In genomic region chr6:31218880-31219279, GRCm38 (mm10) we compare ENCODE assay signal across 8 mouse cellular contexts.
DNase-seq lines count a peak whose midpoint lies in the region; ATAC-seq lines count a peak whose summit lies in the region.

No protein-coding gene starts in this region.

- no peak for DNase-seq in heart, postnatal 4 days
- peak; percentile 51 for DNase-seq in T-cell, adult 2 months (ENCODE audit: low spot score)
- DNase-seq in hindbrain, embryonic 14.5 days (ENCODE audit: low spot score) = peak; percentile 33
- no peak for DNase-seq in cerebellum, adult 8-10 months
- no peak for DNase-seq in adrenal gland, postnatal 14 days

- peak overlapping the region; percentile 100 for H3K4me2 ChIP-seq in heart, embryonic 11.5 days
- H3K4me2 ChIP-seq in hindbrain, embryonic 14.5 days (replicated peaks) = peak overlapping the region; percentile 100
- H3K4me2 ChIP-seq in midbrain, embryonic 15.5 days = peak overlapping the region; percentile 100

- ATAC-seq in heart, embryonic 11.5 days (replicated peaks; ENCODE audit: insufficient number of reproducible peaks, low FRiP score, low TSS enrichment) = no peak
- no peak for ATAC-seq in hindbrain, embryonic 14.5 days (ENCODE audit: low FRiP score)
- no peak for ATAC-seq in midbrain, embryonic 15.5 days (replicated peaks)
- no peak for ATAC-seq in monocyte, adult 5-6 weeks (replicated peaks; ENCODE audit: insufficient number of reproducible peaks, low FRiP score, low TSS enrichment, poor library complexity, severe bottlenecking)

- H3K27me3 ChIP-seq in heart, embryonic 11.5 days (ENCODE audit: control insufficient read depth, insufficient read depth, low read length) = peaks cover 50% of the 10 kb centered on the region
- H3K27me3 ChIP-seq in hindbrain, embryonic 14.5 days (ENCODE audit: control insufficient read depth, insufficient read depth, low read length) = peaks cover 46% of the 10 kb centered on the region
- peaks cover 24% of the 10 kb centered on the region for H3K27me3 ChIP-seq in midbrain, embryonic 15.5 days (replicated peaks)

- H3K9me3 ChIP-seq in heart, embryonic 11.5 days (replicated peaks; ENCODE audit: control insufficient read depth, low read length) = no peaks in the 10 kb centered on the region
- no peaks in the 10 kb centered on the region for H3K9me3 ChIP-seq in hindbrain, embryonic 14.5 days (ENCODE audit: control insufficient read depth, low read length)
- no peaks in the 10 kb centered on the region for H3K9me3 ChIP-seq in midbrain, embryonic 15.5 days

- 42% methylated on average over 8 of the region's 8 CpGs for WGBS in heart, embryonic 11.5 days (ENCODE audit: insufficient replicate concordance)
- WGBS in hindbrain, embryonic 14.5 days = 28% methylated on average over 8 of the region's 8 CpGs
- 32% methylated on average over 8 of the region's 8 CpGs for WGBS in midbrain, embryonic 15.5 days

- H3K9ac ChIP-seq in heart, embryonic 11.5 days (ENCODE audit: low read depth, low read length) = no peak overlapping the region
- H3K9ac ChIP-seq in hindbrain, embryonic 14.5 days = no peak overlapping the region
- H3K9ac ChIP-seq in midbrain, embryonic 15.5 days = peak overlapping the region; percentile 49; the same call in 1 of the 2 replicates

- peak overlapping the region; percentile 78 for H3K4me3 ChIP-seq in heart, embryonic 11.5 days (ENCODE audit: low read depth, low read length)
- H3K4me3 ChIP-seq in hindbrain, embryonic 14.5 days (replicated peaks; ENCODE audit: low read length) = peak overlapping the region; percentile 81
- H3K4me3 ChIP-seq in midbrain, embryonic 15.5 days = peak overlapping the region; percentile 60

- H3K36me3 ChIP-seq in heart, embryonic 11.5 days (ENCODE audit: control insufficient read depth, insufficient read depth, low read length) = no peaks in the 10 kb centered on the region
- no peaks in the 10 kb centered on the region for H3K36me3 ChIP-seq in hindbrain, embryonic 14.5 days (replicated peaks; ENCODE audit: control insufficient read depth, insufficient read depth)
- H3K36me3 ChIP-seq in midbrain, embryonic 15.5 days (replicated peaks) = no peaks in the 10 kb centered on the region

- peaks cover 13% of the 10 kb centered on the region; the same call in 1 of the 2 replicates for H3K4me1 ChIP-seq in heart, embryonic 11.5 days (ENCODE audit: control insufficient read depth, insufficient read depth, low read length)
- H3K4me1 ChIP-seq in hindbrain, embryonic 14.5 days (replicated peaks; ENCODE audit: control insufficient read depth, insufficient read depth, low read length) = peaks cover 35% of the 10 kb centered on the region
- H3K4me1 ChIP-seq in midbrain, embryonic 15.5 days = peaks cover 45% of the 10 kb centered on the region

- H3K27ac ChIP-seq in heart, embryonic 11.5 days (ENCODE audit: low read depth, low read length) = no peak overlapping the region
- no peak overlapping the region for H3K27ac ChIP-seq in hindbrain, embryonic 14.5 days
- H3K27ac ChIP-seq in midbrain, embryonic 15.5 days = no peak overlapping the region

Comparison
In these comparisons a context has a peak if more than half of its experiments do, and no peak if none do; other contexts are left out.
1. DNase-seq: peak in T-cell, adult 2 months (single experiment) and hindbrain, embryonic 14.5 days (single experiment); none in heart, postnatal 4 days (single experiment), cerebellum, adult 8-10 months (single experiment) and adrenal gland, postnatal 14 days (single experiment).
2. Peak in every context shown above with its lines, with median percentiles within 50 percentile points of each other: H3K4me2 ChIP-seq and H3K4me3 ChIP-seq.